Mouse (Mus musculus) MN1 (cell line): ENCODE data around the gene Wdr77.
"Not testable (repeated sequence)": the region's sequence is repeated elsewhere in the genome, so short reads cannot be mapped to it uniquely, and the experiment has no call there.

Experiments
- DNase-seq: peaks from one replicate; pipeline ENCODE4 v3.0.0-alpha.2; 2016; ENCODE audit warnings: low spot score

The Wdr77 gene

GRCm38 (mm10) chr3:105951348-105951747 is 7.8 kb upstream of the Wdr77 start:
- DNase-seq: no peak

GRCm38 (mm10) chr3:105957235-105957634 is 1.9 kb upstream of the Wdr77 start:
- peak; percentile 11 for DNase-seq

- no peak for DNase-seq
Observed at GRCm38 (mm10) chr3:105958204-105958603, 965 bp upstream of the Wdr77 start.

GRCm38 (mm10) chr3:105959585-105959984 is 416 bp downstream of the Wdr77 start:
- DNase-seq: peak; percentile 42

GRCm38 (mm10) chr3:105959999-105960398 is 830 bp downstream of the Wdr77 start, which contains the start of gene Atp5f1:
TSS of gene Atp5f1 (minus strand) at chr3:105960099.
- DNase-seq: no peak

- DNase-seq: peak; percentile 17
Observed at GRCm38 (mm10) chr3:105960700-105961099, 1.5 kb downstream of the Wdr77 start.

GRCm38 (mm10) chr3:105971831-105972446 is 12.8 kb downstream of the Wdr77 start:
- no peak for DNase-seq

- DNase-seq: no peak
Observed at GRCm38 (mm10) chr3:105973411-105973810, 14.2 kb downstream of the Wdr77 start, which contains the start of gene Ovgp1. TSS of gene Ovgp1 (plus strand) at chr3:105973711.

GRCm38 (mm10) chr3:105974174-105974573 is 15.0 kb downstream of the Wdr77 start:
- DNase-seq: no peak

- DNase-seq: not testable (repeated sequence)
Observed at GRCm38 (mm10) chr3:105989611-105990010, 30.4 kb downstream of the Wdr77 start.

- peak; percentile 46 for DNase-seq
Observed at GRCm38 (mm10) chr3:105991653-105992283, 32.6 kb downstream of the Wdr77 start.

- no peak for DNase-seq
Observed at GRCm38 (mm10) chr3:105994730-105995129, 35.6 kb downstream of the Wdr77 start.

- no peak for DNase-seq
Observed at GRCm38 (mm10) chr3:106000707-106001375, 41.7 kb downstream of the Wdr77 start.

GRCm38 (mm10) chr3:106001416-106002370 is 42.5 kb downstream of the Wdr77 start:
- no peak for DNase-seq

GRCm38 (mm10) chr3:106003360-106003759 is 44.2 kb downstream of the Wdr77 start:
- DNase-seq: not testable (repeated sequence)

- no peak for DNase-seq
Observed at GRCm38 (mm10) chr3:106014546-106014945, 55.4 kb downstream of the Wdr77 start, which contains the start of gene Pifo. TSS of gene Pifo (minus strand) at chr3:106014646.
